Mouse (Mus musculus): ENCODE data around the gene Irak2. TPM values are rescaled to one million over a fixed set of nuclear protein-coding genes. Genes with fewer than 3 reads are reported as not detected.
A peak's percentile ranks its signal among the peaks of the same experiment; 100 is the strongest.
"Not testable (repeated sequence)": the region's sequence is repeated elsewhere in the genome, so short reads cannot be mapped to it uniquely, and the experiment has no call there.

The Irak2 gene
- polyA plus RNA-seq, 1 experiment from 2014 or later = 6.7 TPM

DNA sequence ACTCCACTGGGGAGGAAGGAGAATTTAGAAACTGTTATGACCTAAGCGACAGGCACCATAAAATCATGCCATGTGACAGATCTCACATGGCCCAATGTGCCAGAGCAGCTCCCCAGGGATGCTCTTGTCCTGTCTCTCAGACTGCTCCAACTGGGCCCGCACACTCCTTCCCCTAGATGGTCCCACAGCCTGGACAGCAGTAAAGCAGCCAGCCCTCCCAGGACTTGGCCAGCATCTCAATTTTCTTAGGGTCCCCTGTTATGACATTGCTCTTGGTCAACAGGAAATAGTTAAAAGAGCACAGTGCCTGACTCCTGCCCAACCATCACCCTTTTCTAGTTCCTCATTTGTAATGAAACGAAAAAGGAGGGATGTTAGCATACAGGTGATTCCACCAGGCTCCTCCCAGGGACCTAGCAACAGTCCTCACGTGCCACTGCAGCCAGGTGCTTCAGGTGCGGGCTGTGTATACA is 54.4 kb downstream of the Irak2 start:
- WGBS (ENCODE audit: insufficient replicate concordance) = 76% methylated on average over 5 of the region's 5 CpGs
- Histone ChIP-seq H3K27ac (ENCODE audit: low read depth, low read length) (no peak overlapping the region), H3K27me3 (ENCODE audit: control insufficient read depth, insufficient read depth, low read length) (no peaks in the 10 kb centered on the region), H3K9ac (ENCODE audit: low read depth, low read length) (no peak overlapping the region), H3K9me3 (replicated peaks; ENCODE audit: control insufficient read depth, low read length) (no peaks in the 10 kb centered on the region), H3K4me1 (ENCODE audit: control insufficient read depth, insufficient read depth, low read length) (peaks cover 34% of the 10 kb centered on the region), H3K4me2 (peak overlapping the region; percentile 43), H3K36me3 (ENCODE audit: control insufficient read depth, insufficient read depth, low read length) (no peaks in the 10 kb centered on the region), H3K4me3 (ENCODE audit: low read depth, low read length) (no peak overlapping the region)
- no peak for ATAC-seq (replicated peaks; ENCODE audit: insufficient number of reproducible peaks, low FRiP score, low TSS enrichment)

DNA sequence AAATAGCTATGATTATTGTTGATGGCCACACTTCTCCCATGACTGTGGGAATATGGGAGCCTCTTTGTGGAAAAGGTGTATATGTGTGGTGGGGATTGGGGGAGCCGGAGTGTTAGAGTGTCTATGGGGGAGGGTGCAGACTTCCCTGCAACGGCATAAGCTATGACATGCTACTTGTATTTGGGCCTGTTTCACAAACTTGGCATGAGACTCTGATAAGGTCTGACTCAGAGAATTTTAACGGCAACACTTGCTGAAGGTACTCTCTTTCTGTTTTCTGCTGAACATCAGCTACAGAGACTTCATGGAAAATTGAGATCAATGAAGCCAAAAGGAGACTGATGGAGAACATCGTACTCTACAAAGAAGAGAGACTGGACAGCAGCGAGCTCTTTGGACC is 55.1 kb downstream of the Irak2 start:
- 76% methylated on average over 5 of the region's 5 CpGs for WGBS (ENCODE audit: insufficient replicate concordance)
- H3K27ac ChIP-seq (ENCODE audit: low read depth, low read length) = no peak overlapping the region
- no peak for ATAC-seq (replicated peaks; ENCODE audit: insufficient number of reproducible peaks, low FRiP score, low TSS enrichment)
- H3K36me3 ChIP-seq (ENCODE audit: control insufficient read depth, insufficient read depth, low read length) = no peaks in the 10 kb centered on the region
- peaks cover 38% of the 10 kb centered on the region for H3K4me1 ChIP-seq (ENCODE audit: control insufficient read depth, insufficient read depth, low read length)
- no peaks in the 10 kb centered on the region for H3K9me3 ChIP-seq (replicated peaks; ENCODE audit: control insufficient read depth, low read length)
- H3K4me2 ChIP-seq = peak overlapping the region; percentile 43; the same call in 1 of the 2 replicates
- no peak overlapping the region for H3K4me3 ChIP-seq (ENCODE audit: low read depth, low read length)
- H3K9ac ChIP-seq (ENCODE audit: low read depth, low read length) = no peak overlapping the region
- H3K27me3 ChIP-seq (ENCODE audit: control insufficient read depth, insufficient read depth, low read length) = no peaks in the 10 kb centered on the region

- no peak overlapping the region for H3K27ac ChIP-seq (ENCODE audit: low read depth, low read length)
- peaks cover 40% of the 10 kb centered on the region for H3K4me1 ChIP-seq (ENCODE audit: control insufficient read depth, insufficient read depth, low read length)
- H3K9me3 ChIP-seq (replicated peaks; ENCODE audit: control insufficient read depth, low read length) = no peaks in the 10 kb centered on the region
- 68% methylated on average over 1 of the region's 1 CpGs for WGBS (ENCODE audit: insufficient replicate concordance)
- H3K9ac ChIP-seq (ENCODE audit: low read depth, low read length) = no peak overlapping the region
- H3K4me2 ChIP-seq = no peak overlapping the region
- no peaks in the 10 kb centered on the region for H3K27me3 ChIP-seq (ENCODE audit: control insufficient read depth, insufficient read depth, low read length)
- no peaks in the 10 kb centered on the region; the same call in 1 of the 2 replicates for H3K36me3 ChIP-seq (ENCODE audit: control insufficient read depth, insufficient read depth, low read length)
- no peak overlapping the region for H3K4me3 ChIP-seq (ENCODE audit: low read depth, low read length)
- no peak for ATAC-seq (replicated peaks; ENCODE audit: insufficient number of reproducible peaks, low FRiP score, low TSS enrichment)
Observed at GRCm38 (mm10) chr6:113695203-113695602, 56.9 kb downstream of the Irak2 start.

GRCm38 (mm10) chr6:113695766-113696355 is 57.6 kb downstream of the Irak2 start:
- no peak for ATAC-seq (replicated peaks; ENCODE audit: insufficient number of reproducible peaks, low FRiP score, low TSS enrichment)
- Histone ChIP-seq H3K27ac (ENCODE audit: low read depth, low read length) (peak overlapping the region; percentile 95), H3K4me3 (ENCODE audit: low read depth, low read length) (peak overlapping the region; percentile 85), H3K27me3 (ENCODE audit: control insufficient read depth, insufficient read depth, low read length) (no peaks in the 10 kb centered on the region), H3K9me3 (replicated peaks; ENCODE audit: control insufficient read depth, low read length) (no peaks in the 10 kb centered on the region), H3K4me2 (peak overlapping the region; percentile 87), H3K4me1 (ENCODE audit: control insufficient read depth, insufficient read depth, low read length) (peaks cover 36% of the 10 kb centered on the region), H3K36me3 (ENCODE audit: control insufficient read depth, insufficient read depth, low read length) (peaks cover 2% of the 10 kb centered on the region; the same call in 1 of the 2 replicates), H3K9ac (ENCODE audit: low read depth, low read length) (peak overlapping the region; percentile 58)
- 39% methylated on average over 4 of the region's 4 CpGs for WGBS (ENCODE audit: insufficient replicate concordance)

DNA sequence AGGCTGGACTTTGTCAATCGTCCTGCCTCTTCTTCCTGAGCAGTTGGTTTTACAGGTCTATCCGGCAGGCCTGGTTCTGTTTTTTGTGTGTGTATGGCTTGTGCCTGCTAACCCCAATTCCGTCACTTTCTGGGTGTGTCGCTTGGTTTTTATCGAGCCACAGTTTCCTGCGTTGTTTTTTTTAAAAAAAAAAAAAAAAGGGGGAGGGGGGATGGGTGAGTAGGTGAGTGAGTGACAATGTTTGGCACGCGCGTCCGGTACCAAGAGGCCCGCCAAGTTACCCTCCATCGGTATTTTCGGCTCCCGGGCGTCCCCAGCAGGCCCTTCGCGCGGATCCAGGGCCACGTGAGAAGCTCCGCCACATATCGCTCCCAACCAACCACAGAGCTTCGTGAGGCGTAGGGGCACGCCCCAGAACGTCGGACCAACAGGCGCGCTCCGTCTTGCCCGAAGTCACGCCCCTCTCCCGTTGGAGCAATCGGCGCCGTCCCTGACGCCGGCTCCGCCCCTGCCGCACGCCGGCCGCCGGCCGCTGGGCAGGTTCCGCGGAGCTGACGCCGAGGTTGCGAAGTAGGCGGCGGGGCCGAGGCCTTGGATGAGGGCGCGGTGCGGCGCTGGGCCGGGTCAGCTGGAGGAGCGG is 58.4 kb downstream of the Irak2 start, which contains the start of gene Tatdn2:
Gene Tatdn2, plus strand, starts transcription at position 469 of the 640 bp plus-strand sequence.
- Histone ChIP-seq H3K27me3 (ENCODE audit: control insufficient read depth, insufficient read depth, low read length) (no peaks in the 10 kb centered on the region), H3K9ac (ENCODE audit: low read depth, low read length) (peak within 1 kb of the TSS; percentile 91), H3K36me3 (ENCODE audit: control insufficient read depth, insufficient read depth, low read length) (peaks cover 4% of the 10 kb centered on the region; the same call in 1 of the 2 replicates), H3K4me3 (ENCODE audit: low read depth, low read length) (peak within 1 kb of the TSS; percentile 85), H3K27ac (ENCODE audit: low read depth, low read length) (peak within 1 kb of the TSS; percentile 95), H3K4me1 (ENCODE audit: control insufficient read depth, insufficient read depth, low read length) (peaks cover 29% of the 10 kb centered on the region), H3K9me3 (replicated peaks; ENCODE audit: control insufficient read depth, low read length) (no peaks in the 10 kb centered on the region), H3K4me2 (peak within 1 kb of the TSS; percentile 87)
- peak; percentile 96 for ATAC-seq (replicated peaks; ENCODE audit: insufficient number of reproducible peaks, low FRiP score, low TSS enrichment)
- WGBS (ENCODE audit: insufficient replicate concordance) = under 1% methylated on average over 55 of the region's 58 CpGs

- peak overlapping the region; percentile 91 for H3K9ac ChIP-seq (ENCODE audit: low read depth, low read length)
- H3K4me3 ChIP-seq (ENCODE audit: low read depth, low read length) = peak overlapping the region; percentile 85
- under 1% methylated on average over 102 of the region's 113 CpGs for WGBS (ENCODE audit: insufficient replicate concordance)
- H3K9me3 ChIP-seq (replicated peaks; ENCODE audit: control insufficient read depth, low read length) = no peaks in the 10 kb centered on the region
- H3K4me2 ChIP-seq = peak overlapping the region; percentile 87
- H3K4me1 ChIP-seq (ENCODE audit: control insufficient read depth, insufficient read depth, low read length) = peaks cover 27% of the 10 kb centered on the region
- peak overlapping the region; percentile 95 for H3K27ac ChIP-seq (ENCODE audit: low read depth, low read length)
- ATAC-seq (replicated peaks; ENCODE audit: insufficient number of reproducible peaks, low FRiP score, low TSS enrichment) = no peak
- H3K27me3 ChIP-seq (ENCODE audit: control insufficient read depth, insufficient read depth, low read length) = no peaks in the 10 kb centered on the region
- H3K36me3 ChIP-seq (ENCODE audit: control insufficient read depth, insufficient read depth, low read length) = peaks cover 6% of the 10 kb centered on the region; the same call in 1 of the 2 replicates
Observed at GRCm38 (mm10) chr6:113697222-113698205, 59.2 kb downstream of the Irak2 start.

GRCm38 (mm10) chr6:113712718-113713117 is 74.5 kb downstream of the Irak2 start:
- no peak for ATAC-seq (replicated peaks; ENCODE audit: insufficient number of reproducible peaks, low FRiP score, low TSS enrichment)
- Histone ChIP-seq H3K9me3 (replicated peaks; ENCODE audit: control insufficient read depth, low read length) (no peaks in the 10 kb centered on the region), H3K4me2 (no peak overlapping the region), H3K4me1 (ENCODE audit: control insufficient read depth, insufficient read depth, low read length) (no peaks in the 10 kb centered on the region), H3K27me3 (ENCODE audit: control insufficient read depth, insufficient read depth, low read length) (no peaks in the 10 kb centered on the region), H3K9ac (ENCODE audit: low read depth, low read length) (no peak overlapping the region), H3K4me3 (ENCODE audit: low read depth, low read length) (no peak overlapping the region), H3K36me3 (ENCODE audit: control insufficient read depth, insufficient read depth, low read length) (peaks cover 39% of the 10 kb centered on the region), H3K27ac (ENCODE audit: low read depth, low read length) (no peak overlapping the region)
- WGBS (ENCODE audit: insufficient replicate concordance) = 91% methylated on average over 3 of the region's 3 CpGs

DNA sequence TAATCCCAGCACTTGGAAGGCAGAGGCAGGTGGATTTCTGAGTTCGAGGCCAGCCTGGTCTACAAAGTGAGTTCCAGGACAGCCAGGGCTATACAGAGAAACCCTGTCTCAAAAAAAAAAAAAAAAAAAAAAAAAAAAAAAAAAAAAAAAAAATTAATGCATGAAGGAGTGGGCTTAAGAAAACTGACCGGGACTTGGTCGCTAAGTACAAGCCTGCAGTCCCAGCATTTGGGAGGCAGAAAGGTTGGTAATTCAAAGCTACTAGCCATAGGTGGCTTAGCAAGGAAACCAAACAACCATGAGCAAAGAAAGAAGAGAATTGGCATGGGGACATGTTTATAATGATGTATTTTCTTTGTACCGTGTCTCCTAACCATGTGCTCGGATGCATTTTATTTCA is 75.1 kb downstream of the Irak2 start:
- not testable (repeated sequence) for ATAC-seq (replicated peaks; ENCODE audit: insufficient number of reproducible peaks, low FRiP score, low TSS enrichment); H3K9ac ChIP-seq (ENCODE audit: low read depth, low read length); H3K9me3 ChIP-seq (replicated peaks; ENCODE audit: control insufficient read depth, low read length); H3K4me2 ChIP-seq; H3K27me3 ChIP-seq (ENCODE audit: control insufficient read depth, insufficient read depth, low read length); H3K4me1 ChIP-seq (ENCODE audit: control insufficient read depth, insufficient read depth, low read length); H3K27ac ChIP-seq (ENCODE audit: low read depth, low read length); H3K4me3 ChIP-seq (ENCODE audit: low read depth, low read length)
- peaks cover 37% of the 10 kb centered on the region for H3K36me3 ChIP-seq (ENCODE audit: control insufficient read depth, insufficient read depth, low read length)
- 87% methylated on average over 5 of the region's 5 CpGs for WGBS (ENCODE audit: insufficient replicate concordance)
